Mouse (Mus musculus) liver, embryonic 16.5 days (tissue): ENCODE results near the gene Nptxr. TPM values are rescaled to one million over a fixed set of nuclear protein-coding genes. Genes with fewer than 3 reads are reported as not detected.

Experiments used
- ATAC-seq: fragments of 200-750 bp; cut with Nextera tagmentation; 2 replicates; pipeline ENCODE4 v1.8.0; 2017; ENCODE audit warnings: low read depth, mild to moderate bottlenecking, moderate number of reproducible peaks, moderate library complexity
- H3K27ac ChIP-seq: fragments of 300-500 bp; sonication (generic); 2 replicates; pipeline ENCODE4 v1.5.1; 2014; ENCODE audit warnings: mild to moderate bottlenecking, low read length
- H3K27me3 ChIP-seq: fragments of 300-500 bp; sonication (generic); 2 replicates; pipeline ENCODE4 v1.6.1; 2014; ENCODE audit warnings: low read depth, low read length, mixed read lengths; ENCODE audit not compliant: control insufficient read depth, insufficient read depth
- H3K36me3 ChIP-seq: fragments of 300-500 bp; sonication (generic); 2 replicates; pipeline ENCODE4 v1.6.1; 2014; ENCODE audit warnings: mild to moderate bottlenecking; ENCODE audit not compliant: control insufficient read depth, insufficient read depth
- H3K4me1 ChIP-seq: fragments of 300-500 bp; sonication (generic); 2 replicates; pipeline ENCODE4 v1.6.1; 2014; ENCODE audit warnings: low read depth, low read length, mixed read lengths; ENCODE audit not compliant: control insufficient read depth
- H3K4me2 ChIP-seq: fragments of 300-500 bp; sonication (generic); 2 replicates; pipeline ENCODE4 v1.6.1; 2014; ENCODE audit warnings: low read depth, low read length, mixed read lengths
- H3K4me3 ChIP-seq: fragments of 300-500 bp; sonication (generic); 2 replicates; pipeline ENCODE4 v1.5.1; 2014; ENCODE audit warnings: low read depth, mild to moderate bottlenecking, low read length
- H3K9ac ChIP-seq: fragments of 300-500 bp; sonication (generic); 2 replicates; pipeline ENCODE4 v1.6.1; 2014; ENCODE audit warnings: low read depth, low read length
- H3K9me3 ChIP-seq: fragments of 300-500 bp; sonication (generic); replicated peaks from 2 replicates; pipeline ENCODE4 v1.6.1; 2016; ENCODE audit warnings: low read length; ENCODE audit not compliant: control insufficient read depth
- WGBS: fragments of 180-500 bp; shearing (Covaris S2); extraction: QIAGEN DNeasy Blood & Tissue Kit; methylation state at CpG from one replicate; pipeline ENCODE4 v1.1.7; 2014; ENCODE audit not compliant: insufficient replicate concordance; 5-methylcytosine and 5-hydroxymethylcytosine counted together
- polyA plus RNA-seq: library from polyadenylated mRNA; unstranded; fragments of >200 nt; fragmentation: Nextera tagmentation; extraction: Ambion mirVana; gene quantifications from 2 replicates; pipeline ENCODE4 v1.2.1, GENCODE M21; 2015

Nptxr gene
- polyA plus RNA-seq, 1 experiment from 2014 or later = 0.14 TPM

GRCm38 (mm10) chr15:79755176-79755575, 49.4 kb downstream of the Nptxr start:
- Histone ChIP-seq H3K27me3 (no peaks in the 10 kb centered on the region), H3K4me2 (no peak overlapping the region), H3K27ac (no peak overlapping the region), H3K4me3 (no peak overlapping the region), H3K9ac (no peak overlapping the region), H3K36me3 (no peaks in the 10 kb centered on the region), H3K9me3 (no peaks in the 10 kb centered on the region), H3K4me1 (no peaks in the 10 kb centered on the region)
- WGBS = 57% methylated on average over 4 of the region's 4 CpGs
- ATAC-seq = no peak

GRCm38 (mm10) chr15:79753873-79754272, 50.7 kb downstream of the Nptxr start:
- H3K36me3 ChIP-seq = no peaks in the 10 kb centered on the region
- no peak overlapping the region for H3K4me2 ChIP-seq
- H3K9me3 ChIP-seq = no peaks in the 10 kb centered on the region
- 45% methylated on average over 4 of the region's 4 CpGs for WGBS
- no peak overlapping the region for H3K9ac ChIP-seq
- H3K4me1 ChIP-seq = no peaks in the 10 kb centered on the region
- H3K27ac ChIP-seq = no peak overlapping the region
- H3K4me3 ChIP-seq = no peak overlapping the region
- no peaks in the 10 kb centered on the region for H3K27me3 ChIP-seq
- ATAC-seq = no peak

GRCm38 (mm10) chr15:79753420-79753752, 51.2 kb downstream of the Nptxr start:
- H3K27ac ChIP-seq = no peak overlapping the region
- ATAC-seq = no peak
- WGBS = 78% methylated on average over 3 of the region's 3 CpGs
- H3K36me3 ChIP-seq = no peaks in the 10 kb centered on the region
- no peaks in the 10 kb centered on the region for H3K4me1 ChIP-seq
- H3K27me3 ChIP-seq = no peaks in the 10 kb centered on the region
- no peak overlapping the region for H3K9ac ChIP-seq
- H3K9me3 ChIP-seq = no peaks in the 10 kb centered on the region
- no peak overlapping the region for H3K4me2 ChIP-seq
- no peak overlapping the region for H3K4me3 ChIP-seq

- H3K27me3 ChIP-seq = no peaks in the 10 kb centered on the region
- ATAC-seq = no peak
- no peaks in the 10 kb centered on the region for H3K36me3 ChIP-seq
- no peaks in the 10 kb centered on the region for H3K4me1 ChIP-seq
- no peak overlapping the region for H3K27ac ChIP-seq
- no peaks in the 10 kb centered on the region for H3K9me3 ChIP-seq
- H3K4me2 ChIP-seq = no peak overlapping the region
- WGBS = 17% methylated on average over 11 of the region's 11 CpGs
- no peak overlapping the region for H3K4me3 ChIP-seq
- H3K9ac ChIP-seq = no peak overlapping the region
Observed at GRCm38 (mm10) chr15:79752742-79753419, 51.7 kb downstream of the Nptxr start.

GRCm38 (mm10) chr15:79751772-79752171, 52.8 kb downstream of the Nptxr start:
- no peak for ATAC-seq
- WGBS = 60% methylated on average over 17 of the region's 17 CpGs
- no peak overlapping the region for H3K4me2 ChIP-seq

GRCm38 (mm10) chr15:79750266-79750665, 54.3 kb downstream of the Nptxr start:
- H3K27ac ChIP-seq = no peak overlapping the region
- H3K4me1 ChIP-seq = no peaks in the 10 kb centered on the region
- no peak for ATAC-seq
- H3K9ac ChIP-seq = no peak overlapping the region
- H3K4me2 ChIP-seq = no peak overlapping the region
- WGBS = 73% methylated on average over 8 of the region's 8 CpGs
- no peaks in the 10 kb centered on the region for H3K27me3 ChIP-seq
- H3K4me3 ChIP-seq = no peak overlapping the region
- H3K9me3 ChIP-seq = no peaks in the 10 kb centered on the region
- no peaks in the 10 kb centered on the region for H3K36me3 ChIP-seq

More at GRCm38 (mm10) chr15:79751772-79752171, 52.8 kb downstream of the Nptxr start:
- no peaks in the 10 kb centered on the region for H3K4me1 ChIP-seq
- H3K27ac ChIP-seq = no peak overlapping the region
- H3K9ac ChIP-seq = no peak overlapping the region
- H3K27me3 ChIP-seq = no peaks in the 10 kb centered on the region
- no peak overlapping the region for H3K4me3 ChIP-seq
- H3K9me3 ChIP-seq = no peaks in the 10 kb centered on the region
- H3K36me3 ChIP-seq = no peaks in the 10 kb centered on the region

GRCm38 (mm10) chr15:79749162-79749561, 55.4 kb downstream of the Nptxr start:
- WGBS = 53% methylated on average over 7 of the region's 7 CpGs
- Histone ChIP-seq H3K4me1 (no peaks in the 10 kb centered on the region), H3K4me2 (no peak overlapping the region), H3K27me3 (no peaks in the 10 kb centered on the region), H3K9ac (no peak overlapping the region), H3K4me3 (no peak overlapping the region), H3K9me3 (no peaks in the 10 kb centered on the region), H3K27ac (no peak overlapping the region), H3K36me3 (no peaks in the 10 kb centered on the region)
- 0 out of 2 replicates have a peak, but pooled peaks have one; percentile 12 for ATAC-seq

GRCm38 (mm10) chr15:79747998-79748397, 56.6 kb downstream of the Nptxr start:
- Histone ChIP-seq H3K4me2 (no peak overlapping the region), H3K27ac (no peak overlapping the region), H3K9me3 (no peaks in the 10 kb centered on the region), H3K4me1 (peaks cover 3% of the 10 kb centered on the region), H3K4me3 (no peak overlapping the region), H3K9ac (no peak overlapping the region), H3K36me3 (no peaks in the 10 kb centered on the region), H3K27me3 (no peaks in the 10 kb centered on the region)
- ATAC-seq = no peak
- WGBS = 66% methylated on average over 11 of the region's 11 CpGs

GRCm38 (mm10) chr15:79745883-79746282, 58.7 kb downstream of the Nptxr start:
- ATAC-seq = no peak
- 72% methylated on average over 5 of the region's 5 CpGs for WGBS
- Histone ChIP-seq H3K36me3 (no peaks in the 10 kb centered on the region), H3K4me1 (peaks cover 16% of the 10 kb centered on the region), H3K9ac (no peak overlapping the region), H3K27ac (no peak overlapping the region), H3K4me2 (no peak overlapping the region), H3K4me3 (no peak overlapping the region), H3K27me3 (no peaks in the 10 kb centered on the region), H3K9me3 (no peaks in the 10 kb centered on the region)
